Mouse (Mus musculus): ENCODE results near the gene Prrc2c. TPM values are rescaled to one million over a fixed set of nuclear protein-coding genes. Genes with fewer than 3 reads are reported as not detected.

Gene Prrc2c
- polyA plus RNA-seq, 1 experiment from 2014 or later, result 162 TPM

GRCm38 (mm10) chr1:162664826-162665475 is 75.4 kb downstream of the Prrc2c start:
- Histone ChIP-seq H3K4me3 (replicated peaks) (no peak overlapping the region), H3K36me3 (peaks cover 12% of the 10 kb centered on the region), H3K9ac (no peak overlapping the region), H3K27ac (no peak overlapping the region), H3K4me2 (peak overlapping the region; percentile 74; the same call in 1 of the 2 replicates), H3K27me3 (no peaks in the 10 kb centered on the region), H3K4me1 (peaks cover 9% of the 10 kb centered on the region), H3K9me3 (replicated peaks) (no peaks in the 10 kb centered on the region)
- ATAC-seq (replicated peaks; ENCODE audit: low FRiP score), result peak; percentile 98
- 13% methylated on average over 10 of the region's 10 CpGs for WGBS

- H3K27me3 ChIP-seq, result no peaks in the 10 kb centered on the region
- no peak for ATAC-seq (replicated peaks; ENCODE audit: low FRiP score)
- H3K36me3 ChIP-seq, result no peaks in the 10 kb centered on the region
- H3K27ac ChIP-seq, result no peak overlapping the region
- no peak overlapping the region for H3K4me3 ChIP-seq (replicated peaks)
- H3K9ac ChIP-seq, result no peak overlapping the region
- 79% methylated on average over 11 of the region's 11 CpGs for WGBS
- 0 out of 2 replicates have a peak, but pooled peaks cover 3% of the 10 kb centered on the region for H3K4me1 ChIP-seq
- no peaks in the 10 kb centered on the region for H3K9me3 ChIP-seq (replicated peaks)
- no peak overlapping the region for H3K4me2 ChIP-seq
These were observed 80.0 kb downstream of the Prrc2c start for GRCm38 (mm10) chr1:162660276-162660860.

- WGBS, result 87% methylated on average over 7 of the region's 7 CpGs
- Histone ChIP-seq H3K4me1 (no peaks in the 10 kb centered on the region), H3K4me2 (no peak within 1 kb of the TSS), H3K9me3 (replicated peaks) (no peaks in the 10 kb centered on the region), H3K27me3 (no peaks in the 10 kb centered on the region), H3K36me3 (no peaks in the 10 kb centered on the region), H3K27ac (no peak within 1 kb of the TSS), H3K9ac (no peak within 1 kb of the TSS), H3K4me3 (replicated peaks) (no peak within 1 kb of the TSS)
- ATAC-seq (replicated peaks; ENCODE audit: low FRiP score), result no peak
These were observed 82.2 kb downstream of the Prrc2c start, which contains the start of gene Myocos for GRCm38 (mm10) chr1:162658119-162658518. Gene Myocos, minus strand, starts transcription at chr1:162658219.

- H3K4me1 ChIP-seq, result no peaks in the 10 kb centered on the region
- H3K9me3 ChIP-seq (replicated peaks), result no peaks in the 10 kb centered on the region
- no peak overlapping the region for H3K4me2 ChIP-seq
- 88% methylated on average over 14 of the region's 14 CpGs for WGBS
- ATAC-seq (replicated peaks; ENCODE audit: low FRiP score), result no peak
- no peak overlapping the region for H3K27ac ChIP-seq
- no peak overlapping the region for H3K4me3 ChIP-seq (replicated peaks)
- no peaks in the 10 kb centered on the region for H3K27me3 ChIP-seq
- H3K36me3 ChIP-seq, result no peaks in the 10 kb centered on the region
- H3K9ac ChIP-seq, result no peak overlapping the region
These were observed 91.9 kb downstream of the Prrc2c start for GRCm38 (mm10) chr1:162648416-162648815.

- H3K4me2 ChIP-seq, result no peak overlapping the region
- H3K4me3 ChIP-seq (replicated peaks), result no peak overlapping the region
- H3K4me1 ChIP-seq, result no peaks in the 10 kb centered on the region
- no peak overlapping the region for H3K9ac ChIP-seq
- H3K27me3 ChIP-seq, result no peaks in the 10 kb centered on the region
- H3K27ac ChIP-seq, result no peak overlapping the region
- no peak for ATAC-seq (replicated peaks; ENCODE audit: low FRiP score)
- WGBS, result 85% methylated on average over 10 of the region's 10 CpGs
- H3K36me3 ChIP-seq, result no peaks in the 10 kb centered on the region
- H3K9me3 ChIP-seq (replicated peaks), result no peaks in the 10 kb centered on the region
These were observed 94.2 kb downstream of the Prrc2c start for GRCm38 (mm10) chr1:162646083-162646686.

- Histone ChIP-seq H3K9ac (no peak overlapping the region), H3K4me1 (no peaks in the 10 kb centered on the region), H3K9me3 (replicated peaks) (no peaks in the 10 kb centered on the region), H3K4me2 (no peak overlapping the region), H3K27ac (no peak overlapping the region), H3K27me3 (no peaks in the 10 kb centered on the region), H3K36me3 (no peaks in the 10 kb centered on the region), H3K4me3 (replicated peaks) (no peak overlapping the region)
- no peak for ATAC-seq (replicated peaks; ENCODE audit: low FRiP score)
- WGBS, result 51% methylated on average over 4 of the region's 4 CpGs
These were observed 96.6 kb downstream of the Prrc2c start for GRCm38 (mm10) chr1:162643752-162644151.

GRCm38 (mm10) chr1:162642591-162642990 is 97.8 kb downstream of the Prrc2c start:
- H3K4me3 ChIP-seq (replicated peaks), result no peak overlapping the region
- ATAC-seq (replicated peaks; ENCODE audit: low FRiP score), result no peak
- no peak overlapping the region for H3K9ac ChIP-seq
- H3K4me2 ChIP-seq, result no peak overlapping the region
- H3K36me3 ChIP-seq, result no peaks in the 10 kb centered on the region
- H3K27me3 ChIP-seq, result no peaks in the 10 kb centered on the region
- H3K4me1 ChIP-seq, result no peaks in the 10 kb centered on the region
- 76% methylated on average over 3 of the region's 3 CpGs for WGBS
- no peaks in the 10 kb centered on the region for H3K9me3 ChIP-seq (replicated peaks)
- H3K27ac ChIP-seq, result no peak overlapping the region

- WGBS, result 89% methylated on average over 1 of the region's 1 CpGs
- no peak for ATAC-seq (replicated peaks; ENCODE audit: low FRiP score)
- Histone ChIP-seq H3K4me2 (no peak overlapping the region), H3K9ac (no peak overlapping the region), H3K27ac (no peak overlapping the region), H3K4me1 (0 out of 2 replicates have a peak, but pooled peaks cover 4% of the 10 kb centered on the region), H3K27me3 (no peaks in the 10 kb centered on the region), H3K36me3 (no peaks in the 10 kb centered on the region), H3K9me3 (replicated peaks) (no peaks in the 10 kb centered on the region), H3K4me3 (replicated peaks) (no peak overlapping the region)
These were observed 100.5 kb downstream of the Prrc2c start for GRCm38 (mm10) chr1:162639861-162640260.

- 77% methylated on average over 10 of the region's 10 CpGs for WGBS
- no peak within 1 kb of the TSS for H3K4me2 ChIP-seq
- H3K9me3 ChIP-seq (replicated peaks), result no peaks in the 10 kb centered on the region; the same call in 1 of the 2 replicates
- H3K27ac ChIP-seq, result no peak within 1 kb of the TSS
- no peaks in the 10 kb centered on the region for H3K27me3 ChIP-seq
- H3K4me3 ChIP-seq (replicated peaks), result no peak within 1 kb of the TSS
- H3K36me3 ChIP-seq, result no peaks in the 10 kb centered on the region
- 0 out of 2 replicates have a peak, but pooled peaks cover 4% of the 10 kb centered on the region for H3K4me1 ChIP-seq
- H3K9ac ChIP-seq, result no peak within 1 kb of the TSS
- ATAC-seq (replicated peaks; ENCODE audit: low FRiP score), result no peak
These were observed 101.2 kb downstream of the Prrc2c start, which contains the start of gene Myoc for GRCm38 (mm10) chr1:162639051-162639750. Gene Myoc, plus strand, starts transcription at chr1:162639155.

GRCm38 (mm10) chr1:162638535-162638934 is 101.8 kb downstream of the Prrc2c start:
- Histone ChIP-seq H3K4me3 (replicated peaks) (no peak overlapping the region), H3K27me3 (no peaks in the 10 kb centered on the region), H3K4me2 (no peak overlapping the region), H3K4me1 (0 out of 2 replicates have a peak, but pooled peaks cover 4% of the 10 kb centered on the region), H3K36me3 (no peaks in the 10 kb centered on the region), H3K9ac (no peak overlapping the region), H3K27ac (no peak overlapping the region), H3K9me3 (replicated peaks) (no peaks in the 10 kb centered on the region; the same call in 1 of the 2 replicates)
- ATAC-seq (replicated peaks; ENCODE audit: low FRiP score), result no peak
- WGBS, result 85% methylated on average over 4 of the region's 4 CpGs

- no peak for ATAC-seq (replicated peaks; ENCODE audit: low FRiP score)
- Histone ChIP-seq H3K9me3 (replicated peaks) (no peaks in the 10 kb centered on the region; the same call in 1 of the 2 replicates), H3K9ac (no peak overlapping the region), H3K27me3 (no peaks in the 10 kb centered on the region), H3K36me3 (no peaks in the 10 kb centered on the region), H3K4me1 (0 out of 2 replicates have a peak, but pooled peaks cover 4% of the 10 kb centered on the region), H3K4me3 (replicated peaks) (no peak overlapping the region), H3K4me2 (no peak overlapping the region), H3K27ac (no peak overlapping the region)
- 54% methylated on average over 3 of the region's 3 CpGs for WGBS
These were observed 103.8 kb downstream of the Prrc2c start for GRCm38 (mm10) chr1:162636516-162636915.
